Mouse (Mus musculus): ENCODE results near the gene Pcx.
"Not testable (repeated sequence)": the region's sequence is repeated elsewhere in the genome, so short reads cannot be mapped to it uniquely, and the experiment has no call there.

Gene Pcx

DNA sequence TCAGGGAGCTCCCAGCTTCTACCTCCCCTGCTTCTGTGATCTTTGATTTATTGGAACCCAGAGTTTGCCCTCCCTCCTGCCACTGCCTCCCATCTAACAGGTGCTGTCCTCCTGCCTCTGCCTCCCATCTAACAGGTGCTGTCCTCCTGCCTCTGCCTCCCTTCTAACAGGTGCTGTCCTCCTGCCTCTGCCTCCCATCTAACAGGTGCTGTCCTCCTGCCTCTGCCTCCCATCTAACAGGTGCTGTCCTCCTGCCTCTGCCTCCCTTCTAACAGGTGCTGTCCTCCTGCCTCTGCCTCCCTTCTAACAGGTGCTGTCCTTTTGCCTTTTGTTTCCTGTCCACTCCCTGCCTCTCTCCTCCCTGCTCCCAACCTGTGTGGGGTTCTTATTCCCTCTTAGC is 76.5 kb downstream of the Pcx start:
- not testable (repeated sequence) for DNase-seq (ENCODE audit: low spot score)

DNA sequence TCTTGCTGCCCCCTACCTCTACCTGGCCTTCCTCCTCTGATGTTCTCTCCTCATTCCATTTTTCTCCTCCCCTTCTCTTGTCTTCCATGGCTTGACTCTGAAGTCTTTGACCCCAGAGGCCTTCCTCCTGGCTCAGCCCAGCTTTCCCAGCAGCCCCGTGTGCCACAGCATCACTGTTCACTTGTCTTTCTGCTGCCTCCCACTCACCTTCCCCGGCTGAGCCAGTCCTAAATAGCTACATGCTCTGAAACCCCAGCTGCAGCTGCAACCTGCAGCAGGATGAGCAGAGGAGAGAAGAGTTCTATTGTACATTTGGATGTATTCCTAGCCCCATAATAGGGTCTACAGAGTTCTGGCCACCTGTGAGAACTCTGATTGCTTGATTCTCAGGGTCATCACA is 77.2 kb downstream of the Pcx start:
- no peak for DNase-seq (ENCODE audit: low spot score)

DNA sequence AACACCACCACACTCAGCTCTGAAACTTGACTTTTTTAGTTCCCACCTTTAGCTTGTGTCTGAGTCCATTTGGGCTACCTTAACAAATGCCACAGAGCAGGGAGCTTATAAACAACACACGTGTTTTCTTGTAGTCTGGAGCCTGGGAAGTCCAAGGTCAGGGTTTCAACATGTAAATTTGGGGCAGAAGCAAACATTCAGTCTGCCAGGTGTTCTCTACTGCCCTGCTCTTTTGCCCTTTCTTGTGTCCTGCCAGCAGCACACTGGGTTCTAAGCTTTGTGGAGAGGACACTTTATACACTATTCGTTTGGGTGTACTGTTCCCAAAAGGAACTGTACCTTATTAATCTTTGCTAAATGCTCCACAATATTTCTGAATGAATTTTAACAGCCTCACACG is 78.2 kb downstream of the Pcx start:
- DNase-seq (ENCODE audit: low spot score): no peak

DNA sequence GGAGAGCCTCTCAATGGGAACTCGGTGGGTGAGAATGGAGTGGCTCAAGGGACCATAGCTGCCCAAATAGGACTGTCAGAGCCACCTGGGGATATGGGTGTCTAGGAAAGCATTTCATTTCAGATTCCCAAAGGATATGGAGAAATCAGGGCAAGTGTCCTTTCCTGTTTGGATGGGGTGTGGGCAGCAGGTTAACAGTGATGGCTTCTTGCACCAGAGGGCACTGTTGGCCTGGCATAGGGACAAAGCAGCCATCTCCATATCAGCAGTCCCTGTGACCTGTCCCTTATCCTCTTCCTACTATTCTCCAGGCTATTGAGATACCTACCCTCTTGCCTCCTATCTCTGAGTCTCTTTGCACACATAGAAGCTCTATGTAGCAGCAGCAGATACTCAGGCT is 78.8 kb downstream of the Pcx start:
- no peak for DNase-seq (ENCODE audit: low spot score)

DNA sequence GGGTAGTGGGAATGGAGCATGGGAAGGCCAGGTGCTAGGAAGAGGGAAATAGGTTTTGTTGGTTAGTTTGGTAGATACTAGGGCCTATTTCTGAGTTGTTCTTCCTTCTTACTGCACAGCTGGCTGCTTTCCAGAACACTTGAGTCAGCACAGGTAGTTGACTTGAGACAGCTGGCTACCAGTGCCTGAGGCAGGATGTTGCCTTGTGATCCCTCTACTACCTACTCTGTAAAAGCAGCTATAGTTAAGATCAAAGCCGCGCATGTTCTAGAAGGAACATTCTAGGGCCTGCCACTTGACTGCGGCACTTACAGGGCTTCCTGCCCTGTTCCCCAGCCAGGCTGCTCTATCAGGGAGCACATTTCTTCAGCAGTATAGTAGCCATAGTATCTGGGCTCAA is 79.8 kb downstream of the Pcx start:
- DNase-seq (ENCODE audit: low spot score): no peak

DNA sequence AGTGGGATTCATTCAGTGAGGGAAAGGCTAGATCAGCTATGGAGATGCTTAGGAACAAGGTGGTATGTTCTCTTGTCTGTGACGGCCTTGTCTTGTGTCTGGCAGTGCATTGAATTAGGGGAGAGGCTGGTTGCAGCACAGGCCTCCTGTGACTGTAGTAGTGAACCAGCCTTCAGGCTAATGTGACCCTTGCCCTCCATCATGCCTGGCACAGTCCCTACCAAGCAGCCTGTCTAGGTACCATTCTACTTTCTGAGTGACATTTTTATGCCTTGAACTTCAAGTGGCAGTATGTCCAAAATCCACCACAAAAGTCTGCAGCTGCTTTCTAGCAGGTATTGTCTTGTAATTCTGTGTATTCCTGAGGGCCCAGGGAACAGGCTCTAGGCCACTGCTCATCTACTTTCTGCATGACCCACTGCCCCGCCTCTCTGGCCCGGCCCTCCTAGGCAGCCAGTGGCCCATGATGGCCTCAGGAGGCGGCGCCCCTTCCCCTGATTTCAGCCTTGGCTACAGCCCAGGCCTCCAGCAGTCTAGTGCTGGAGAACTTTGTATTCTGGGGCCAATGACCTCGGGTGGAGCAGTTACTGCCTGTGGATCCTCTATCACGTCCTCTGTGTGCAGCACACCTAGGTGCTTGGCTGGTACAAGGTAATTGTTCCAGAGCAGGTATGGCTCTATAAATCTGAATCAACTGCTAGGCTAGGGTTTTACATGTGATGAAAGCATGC is 83.7 kb downstream of the Pcx start:
- no peak for DNase-seq (ENCODE audit: low spot score)

DNA sequence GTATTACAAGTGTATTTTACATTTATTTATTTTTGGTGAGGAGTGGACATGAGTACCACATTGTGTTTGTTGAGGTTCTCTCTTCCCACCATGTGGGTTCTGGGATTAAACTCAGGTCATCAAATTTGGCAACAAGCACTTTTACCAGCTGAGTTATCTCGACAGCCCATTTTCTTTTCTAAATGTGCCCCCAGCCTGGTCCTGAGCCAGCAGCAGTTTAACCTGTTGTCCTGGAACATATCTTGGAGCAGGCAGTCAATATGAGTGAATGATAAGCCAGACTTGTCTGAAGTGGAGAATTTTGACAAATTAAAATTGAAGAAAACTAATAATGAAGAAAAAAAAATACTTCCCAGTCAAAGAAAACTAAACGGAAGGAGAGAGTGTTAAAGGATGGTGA is 85.8 kb downstream of the Pcx start:
- no peak for DNase-seq (ENCODE audit: low spot score)

DNA sequence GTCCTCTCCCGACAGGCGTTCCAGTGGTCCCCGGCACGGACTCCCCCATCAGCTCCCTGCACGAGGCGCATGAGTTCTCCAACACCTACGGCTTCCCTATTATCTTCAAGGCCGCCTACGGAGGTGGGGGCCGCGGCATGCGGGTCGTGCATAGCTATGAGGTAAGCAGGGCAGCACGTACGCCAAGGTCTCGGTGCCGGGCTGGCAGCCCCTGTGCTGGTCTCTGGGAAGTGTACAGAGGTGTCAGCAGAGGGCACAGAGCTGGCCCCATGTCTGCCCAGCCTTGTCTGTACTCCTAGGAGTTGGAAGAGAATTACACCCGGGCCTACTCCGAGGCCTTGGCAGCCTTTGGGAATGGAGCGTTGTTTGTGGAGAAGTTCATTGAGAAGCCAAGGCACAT is 92.2 kb downstream of the Pcx start:
- peak; percentile 45 for DNase-seq (ENCODE audit: low spot score)

DNA sequence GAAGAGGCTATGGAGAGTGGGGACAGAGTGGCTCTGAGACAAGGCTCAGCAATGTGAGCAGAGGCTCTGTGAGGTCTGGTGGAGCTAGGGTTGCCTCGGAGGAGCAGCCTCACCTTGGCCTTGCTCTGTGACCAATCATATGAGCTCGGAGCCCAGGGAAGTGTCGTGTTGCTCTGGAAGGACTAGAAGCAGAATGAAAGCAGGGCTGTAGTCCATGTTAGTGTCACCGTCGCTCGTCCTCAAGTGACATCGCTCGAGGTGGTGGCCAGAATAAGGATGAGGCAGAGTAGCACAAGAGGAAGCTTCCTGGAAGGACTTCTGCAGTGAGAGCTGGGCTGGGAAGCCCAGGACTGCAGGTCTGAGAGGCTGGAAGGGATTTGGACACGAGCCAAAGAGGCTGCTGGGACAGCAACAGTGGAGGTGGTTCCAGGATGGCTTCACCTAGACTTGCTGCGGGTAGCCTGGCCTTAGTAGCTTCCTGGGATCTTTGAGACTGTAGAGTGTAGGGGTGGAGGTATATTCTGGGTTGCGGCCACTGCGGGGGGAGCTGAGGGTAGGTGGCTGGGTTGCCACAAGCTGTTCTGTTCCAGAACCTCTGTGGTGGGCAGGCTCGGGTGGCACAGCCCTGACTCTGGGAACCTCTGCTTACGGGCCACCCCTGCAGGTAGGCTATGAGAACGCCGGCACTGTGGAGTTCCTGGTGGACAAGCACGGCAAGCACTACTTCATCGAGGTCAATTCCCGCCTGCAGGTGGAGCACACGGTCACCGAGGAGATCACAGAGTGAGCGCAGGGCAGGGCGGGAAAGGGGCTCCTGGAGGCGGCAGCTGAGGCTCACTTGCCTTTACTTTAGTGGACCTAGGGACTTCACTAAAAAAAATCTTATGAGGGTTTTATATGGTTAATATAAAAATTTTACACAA is 93.8 kb downstream of the Pcx start:
- DNase-seq (ENCODE audit: low spot score): peak; percentile 70

DNA sequence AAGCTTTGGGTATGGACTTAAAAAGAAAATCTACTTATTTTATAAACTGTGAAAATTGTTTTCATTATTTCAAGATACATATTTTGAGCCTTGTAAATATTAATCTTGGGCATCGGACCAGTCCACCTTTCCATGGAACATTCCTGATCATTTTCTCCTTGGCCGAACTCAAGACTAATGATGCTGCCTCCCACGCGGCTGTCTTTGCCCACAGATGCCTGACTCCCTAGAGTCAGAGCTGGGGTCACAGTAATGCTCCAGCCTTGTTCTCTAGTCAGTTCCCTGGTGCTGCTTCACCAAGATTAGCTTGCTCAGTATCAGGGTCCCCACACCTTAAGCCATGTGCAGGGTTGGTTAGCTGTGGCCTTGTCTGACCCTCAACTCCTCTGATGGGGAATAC is 95.4 kb downstream of the Pcx start:
- no peak for DNase-seq (ENCODE audit: low spot score)

DNA sequence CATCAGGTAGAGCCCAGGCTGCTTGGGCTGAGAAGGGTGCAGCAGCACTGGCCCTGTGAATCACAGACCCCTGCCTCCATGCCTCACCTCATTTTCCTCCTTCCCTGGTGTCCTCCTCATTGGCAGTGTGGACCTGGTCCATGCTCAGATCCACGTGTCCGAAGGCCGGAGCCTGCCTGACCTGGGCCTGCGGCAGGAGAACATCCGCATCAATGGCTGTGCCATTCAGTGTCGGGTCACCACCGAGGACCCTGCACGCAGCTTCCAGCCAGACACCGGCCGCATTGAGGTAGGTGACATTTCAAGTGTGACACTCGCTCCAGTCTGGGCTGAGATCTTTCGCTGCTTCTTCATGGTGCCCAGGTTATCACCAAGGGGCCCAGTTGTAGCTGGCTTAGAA is 97.1 kb downstream of the Pcx start:
- DNase-seq (ENCODE audit: low spot score): no peak

DNA sequence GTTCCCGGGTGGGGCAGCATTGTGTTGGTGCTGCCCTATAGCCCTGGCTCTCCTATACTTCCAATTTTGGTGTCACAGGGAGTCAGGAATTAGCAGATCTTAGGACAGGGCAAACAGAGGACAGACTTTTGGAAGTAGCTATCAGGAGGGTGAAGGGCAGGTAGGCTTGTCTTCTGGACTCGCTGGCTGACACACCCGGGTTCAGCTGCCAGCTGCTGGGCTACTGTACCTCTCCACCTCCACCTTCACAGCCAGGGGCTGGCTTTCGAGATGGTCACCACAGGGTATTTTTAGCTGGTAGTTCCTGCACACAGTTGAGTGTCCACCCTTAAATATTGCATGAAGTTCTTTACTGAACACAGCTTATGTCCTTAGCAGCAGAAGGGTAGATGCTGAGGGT is 98.2 kb downstream of the Pcx start:
- DNase-seq (ENCODE audit: low spot score): no peak

DNA sequence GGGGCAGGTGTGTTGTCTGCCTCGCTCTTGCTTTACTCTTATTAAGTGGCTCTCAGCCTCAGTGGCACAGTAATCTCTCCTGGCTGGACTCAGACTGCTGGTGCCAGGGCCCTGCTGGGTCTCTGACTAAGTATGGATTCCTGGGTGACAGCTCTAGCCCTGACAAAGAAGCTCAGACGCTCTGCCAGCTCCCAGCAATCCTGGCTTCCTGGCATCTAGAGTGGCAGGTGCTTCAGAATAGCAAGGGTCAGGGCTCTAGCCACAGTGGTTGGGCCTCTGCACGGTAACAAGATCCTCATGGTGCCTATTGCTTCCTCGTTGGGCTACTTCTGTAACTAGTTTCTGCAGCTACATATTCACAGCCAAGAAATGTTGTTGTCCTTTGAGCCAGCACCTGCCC is 99.8 kb downstream of the Pcx start:
- DNase-seq (ENCODE audit: low spot score): no peak

DNA sequence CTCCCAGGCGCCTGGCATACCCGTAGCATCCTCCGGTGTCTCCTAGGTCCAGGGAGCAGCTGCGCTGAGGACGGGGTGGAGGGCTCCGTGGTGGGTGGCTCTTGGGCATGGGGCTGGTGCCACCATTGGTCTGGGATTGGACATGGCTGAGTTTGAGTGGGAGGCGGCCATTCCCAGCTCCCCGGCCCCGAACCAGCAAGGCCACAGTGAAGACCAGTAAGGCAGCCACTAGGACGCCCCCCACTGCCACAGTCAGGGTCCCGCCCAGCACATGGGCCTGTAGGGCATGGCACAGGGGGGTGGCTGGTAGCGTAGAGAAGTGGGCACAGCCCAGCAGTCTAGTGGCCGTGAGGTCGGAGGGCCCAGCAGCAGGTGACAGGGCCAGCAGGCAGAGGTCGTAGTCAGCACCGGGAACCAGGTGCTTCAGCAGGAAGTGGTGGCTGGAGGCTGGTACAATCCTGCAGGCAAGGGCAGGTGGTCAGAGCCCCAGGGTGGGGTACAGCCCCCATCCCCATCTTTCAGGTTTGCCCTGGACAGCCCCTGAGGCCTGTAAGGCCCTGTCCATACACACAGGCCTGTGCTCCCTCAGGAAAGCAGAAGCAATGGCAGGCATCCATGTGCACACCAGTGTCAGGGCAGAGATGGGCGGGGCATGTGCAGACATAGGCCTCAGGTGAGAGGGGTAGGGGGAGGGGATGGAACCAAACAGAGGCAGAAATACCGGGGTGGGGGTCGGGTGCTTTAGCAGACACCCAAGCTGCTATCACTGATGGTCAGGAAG is 102.1 kb downstream of the Pcx start:
- peak; percentile 47 for DNase-seq (ENCODE audit: low spot score)

DNA sequence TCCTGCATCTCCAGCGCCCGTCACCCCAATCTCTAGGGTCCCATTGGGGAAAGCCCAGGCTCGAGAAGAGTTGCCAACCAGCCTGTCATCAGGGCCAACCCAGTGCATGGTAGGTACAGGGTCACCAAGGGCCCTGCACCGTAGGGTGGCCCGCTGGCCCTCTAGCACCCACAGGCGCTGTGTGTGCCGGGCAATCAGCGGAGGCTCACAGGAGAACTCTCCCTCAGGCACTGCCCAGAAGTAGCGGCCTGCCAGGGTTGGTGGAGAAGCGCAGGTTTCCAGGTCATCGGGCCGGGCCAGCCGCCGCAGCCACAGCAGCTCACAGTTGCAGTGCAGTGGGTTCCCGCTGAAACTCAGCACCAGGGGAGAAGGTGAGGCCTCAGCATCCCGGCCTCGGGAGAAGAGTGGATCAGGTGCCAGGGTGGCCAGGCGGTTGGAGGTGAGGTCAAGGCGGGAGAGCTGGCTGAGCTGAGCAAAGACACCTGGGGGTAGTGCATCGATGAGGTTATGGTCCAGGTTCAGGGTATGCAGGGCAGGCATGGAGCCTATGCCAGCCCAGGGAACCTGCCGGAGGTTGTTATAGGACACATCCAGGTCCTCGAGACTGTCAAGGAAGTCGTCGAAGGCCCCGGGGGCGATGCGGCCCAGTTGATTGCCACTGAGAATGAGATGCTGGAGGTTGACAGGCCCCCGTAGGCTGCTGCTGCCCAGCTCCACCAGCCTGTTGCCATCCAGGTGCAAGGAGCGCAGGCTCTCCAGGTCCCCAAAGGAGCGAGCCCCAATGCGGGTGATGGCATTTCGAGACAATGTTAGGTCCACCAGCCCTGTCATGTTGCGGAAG is 103.4 kb downstream of the Pcx start:
- peak; percentile 49 for DNase-seq (ENCODE audit: low spot score)

DNA sequence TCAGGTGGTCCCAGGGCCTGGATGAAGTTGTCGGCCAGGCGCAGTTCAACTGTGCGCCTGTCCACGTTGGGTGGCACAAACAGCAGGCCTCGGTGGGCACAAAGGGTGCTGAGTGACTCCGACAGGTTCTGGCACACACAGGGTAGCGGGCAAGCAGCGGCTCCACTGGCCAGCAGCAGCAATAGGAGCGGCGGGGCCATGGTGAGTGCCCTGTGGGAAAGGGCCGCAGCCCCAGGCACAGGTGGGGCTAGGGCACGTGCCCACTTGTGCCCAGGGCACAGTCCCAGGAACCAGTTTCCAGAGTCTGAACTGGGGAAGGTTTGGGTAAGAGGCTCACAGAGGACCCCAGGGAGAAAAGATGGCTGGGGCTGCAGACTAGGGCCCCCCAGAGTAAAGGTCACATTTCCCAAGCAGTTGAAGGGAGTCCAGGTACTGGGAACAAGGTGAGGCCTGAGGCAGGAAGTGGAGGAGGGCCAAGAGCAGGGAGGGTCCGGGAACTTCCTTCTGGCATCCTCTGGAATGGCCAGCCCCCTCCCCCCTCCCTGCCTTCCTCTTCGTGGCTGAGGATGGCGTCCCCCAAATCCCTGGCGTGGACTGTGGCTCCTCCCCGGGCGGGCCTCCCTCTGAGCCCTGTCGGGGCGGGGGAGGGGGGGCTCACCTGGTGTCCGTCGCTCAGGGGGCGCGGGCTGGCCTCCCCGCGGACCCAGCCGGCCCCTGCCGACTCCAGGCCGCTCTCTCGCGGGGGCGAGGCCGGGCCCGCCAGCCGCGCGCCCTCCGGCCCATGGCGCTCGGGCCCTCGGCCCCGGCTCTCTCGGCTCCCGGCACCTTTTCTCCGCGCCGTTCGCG is 104.3 kb downstream of the Pcx start:
- DNase-seq (ENCODE audit: low spot score): peak; percentile 61

DNA sequence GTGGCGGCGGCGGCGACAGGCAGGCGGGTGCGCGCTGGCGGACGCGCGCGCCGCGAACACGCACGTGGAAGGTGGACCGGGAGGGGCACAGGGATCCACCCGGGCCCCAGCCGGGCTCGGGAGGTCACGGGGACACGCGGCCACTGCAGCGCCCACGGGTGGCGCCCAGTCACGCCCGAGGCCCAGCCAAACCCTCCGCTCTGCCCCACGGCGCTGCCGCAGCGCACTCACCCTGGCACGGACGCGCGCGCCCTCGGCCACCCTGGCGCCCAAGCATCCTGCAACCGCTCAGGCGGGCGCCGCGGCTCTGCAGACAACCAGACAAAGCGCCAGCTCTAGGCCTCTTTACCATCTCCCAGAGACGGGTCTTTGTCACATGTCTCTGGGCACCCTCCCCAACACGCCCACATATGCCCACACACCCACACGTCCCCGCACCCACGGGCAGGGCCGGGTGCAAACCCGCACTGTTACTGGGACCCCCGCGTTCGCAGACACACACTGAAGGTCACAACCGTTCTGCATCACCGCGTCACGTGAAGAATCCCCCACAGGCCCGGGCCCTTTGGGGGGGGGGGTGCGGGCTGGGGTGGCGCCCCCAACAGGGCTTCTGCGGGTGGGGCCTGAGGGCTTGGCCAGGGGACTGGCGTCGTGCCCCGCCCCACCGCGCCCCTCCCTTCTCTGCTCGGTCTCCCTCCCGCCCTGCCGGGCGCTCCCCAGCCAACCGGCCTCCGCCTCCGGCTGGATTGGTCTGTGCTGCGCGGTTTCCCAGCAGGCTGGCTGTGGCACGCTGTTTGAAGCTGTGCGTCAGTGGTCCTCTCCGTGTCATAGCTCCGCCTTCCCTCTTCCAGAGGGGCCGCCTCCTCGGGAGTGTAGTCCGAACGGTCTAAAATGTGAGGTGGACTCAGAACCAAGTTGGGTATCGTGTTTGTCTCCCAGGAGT is 105.2 kb downstream of the Pcx start, which contains the start of gene Lrfn4:
Lrfn4 (minus strand) TSS at position 517 of the 943 bp plus-strand sequence.
- DNase-seq (ENCODE audit: low spot score): peak; percentile 86

DNA sequence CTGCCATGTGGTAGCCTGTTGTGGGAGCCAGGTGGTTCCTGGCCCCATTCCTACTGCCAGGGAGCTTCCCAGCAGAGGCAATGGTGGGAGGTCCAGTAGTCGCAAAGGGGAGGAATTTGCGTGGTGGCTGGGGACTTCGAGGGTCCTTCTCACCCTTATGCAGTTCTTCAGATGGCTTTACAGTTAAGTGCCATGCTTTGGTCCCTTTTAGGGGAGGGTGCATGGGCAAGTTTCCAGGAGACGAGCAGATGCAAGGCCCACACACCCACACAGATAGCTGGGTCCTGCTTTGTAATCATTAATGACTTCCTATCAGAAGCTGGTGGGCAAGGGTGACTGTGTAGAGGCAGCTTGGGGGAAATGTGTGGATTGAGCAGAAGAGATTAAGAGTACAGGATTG is 106.3 kb downstream of the Pcx start:
- peak; percentile 48 for DNase-seq (ENCODE audit: low spot score)

DNA sequence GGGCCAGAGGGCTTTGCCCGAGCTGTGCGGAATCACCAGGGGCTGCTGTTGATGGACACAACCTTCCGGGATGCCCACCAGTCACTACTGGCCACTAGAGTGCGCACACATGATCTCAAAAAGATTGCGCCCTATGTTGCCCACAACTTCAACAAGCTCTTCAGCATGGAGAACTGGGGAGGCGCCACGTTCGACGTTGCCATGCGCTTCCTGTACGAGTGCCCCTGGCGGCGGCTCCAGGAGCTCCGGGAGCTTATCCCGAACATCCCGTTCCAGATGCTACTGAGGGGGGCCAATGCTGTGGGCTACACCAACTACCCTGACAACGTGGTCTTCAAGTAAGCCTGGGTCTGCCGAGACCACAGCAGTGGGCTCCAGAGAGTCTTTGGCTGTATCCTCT is 107.9 kb downstream of the Pcx start:
- peak; percentile 65 for DNase-seq (ENCODE audit: low spot score)

DNA sequence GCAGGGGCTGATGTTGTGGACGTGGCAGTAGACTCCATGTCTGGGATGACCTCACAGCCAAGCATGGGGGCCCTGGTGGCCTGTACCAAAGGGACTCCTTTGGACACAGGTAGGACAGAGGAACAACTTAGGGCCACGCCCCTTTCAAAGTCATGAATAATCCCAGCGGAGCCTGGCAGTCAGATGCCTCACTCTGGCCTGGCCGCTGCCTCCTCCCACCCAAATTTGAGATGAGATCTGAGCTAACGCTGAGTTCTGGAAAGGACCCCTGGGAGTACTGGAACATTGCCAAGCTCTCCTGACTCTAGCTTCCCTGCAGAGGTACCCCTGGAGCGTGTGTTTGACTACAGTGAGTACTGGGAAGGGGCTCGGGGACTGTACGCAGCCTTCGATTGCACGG is 109.2 kb downstream of the Pcx start:
- no peak for DNase-seq (ENCODE audit: low spot score)
